42 mouse cellular contexts compared by ENCODE assay signal in genomic region chr2:149004826-149005225, GRCm38 (mm10). TPM values are rescaled to one million over a fixed set of nuclear protein-coding genes. Genes with fewer than 3 reads are reported as not detected.
"Had no signal": no experiment of that assay in that cellular context is flagged by ENCODE, and none has a peak within 500 bp of the region (broad histone marks: within the 10 kb centered on the region; RNA-seq: fewer than 3 reads in every experiment).

No protein-coding gene starts in this region.

- H3K4me2 ChIP-seq: heart, embryonic 11.5 days; heart, embryonic 13.5 days; heart, embryonic 15.5 days; hindbrain, embryonic 14.5 days; kidney, embryonic 15.5 days; limb, embryonic 13.5 days; limb, embryonic 15.5 days; liver, embryonic 12.5 days had no signal

- ATAC-seq: hindbrain, embryonic 16.5 days; intestine, embryonic 16.5 days; liver, embryonic 12.5 days had no signal

- H3K4me3 ChIP-seq: heart, embryonic 13.5 days; heart, embryonic 15.5 days; kidney, embryonic 15.5 days; limb, embryonic 13.5 days; limb, embryonic 15.5 days; liver, embryonic 12.5 days had no signal

- H3K36me3 ChIP-seq: heart, embryonic 13.5 days; heart, embryonic 15.5 days; kidney, embryonic 15.5 days; limb, embryonic 13.5 days; limb, embryonic 15.5 days; liver, embryonic 12.5 days had no signal

- H3K9me3 ChIP-seq: heart, embryonic 15.5 days; kidney, embryonic 15.5 days; limb, embryonic 15.5 days; liver, embryonic 12.5 days had no signal

- H3K4me1 ChIP-seq: heart, embryonic 13.5 days; heart, embryonic 15.5 days; kidney, embryonic 15.5 days; limb, embryonic 13.5 days; limb, embryonic 15.5 days; liver, embryonic 12.5 days had no signal

- H3K27ac ChIP-seq: heart, embryonic 13.5 days; heart, embryonic 15.5 days; hindbrain, embryonic 14.5 days; kidney, embryonic 15.5 days; kidney, postnatal 0 days; limb, embryonic 13.5 days; limb, embryonic 15.5 days; liver, embryonic 12.5 days; liver, embryonic 14.5 days had no signal

- H3K27me3 ChIP-seq: heart, embryonic 13.5 days; heart, embryonic 15.5 days; kidney, embryonic 15.5 days; limb, embryonic 13.5 days; limb, embryonic 15.5 days; liver, embryonic 12.5 days had no signal

- H3K9ac ChIP-seq: heart, embryonic 13.5 days; heart, embryonic 15.5 days; hindbrain, embryonic 14.5 days; kidney, embryonic 15.5 days; limb, embryonic 13.5 days; limb, embryonic 15.5 days; liver, embryonic 12.5 days; liver, embryonic 14.5 days had no signal

- DNase-seq: gastrocnemius, postnatal 14 days; gastrocnemius, postnatal 36 days; heart, adult 18-20 months; heart, postnatal 14 days; heart, postnatal 36 days; kidney, adult 11 months; kidney, adult 2 months; kidney, adult 9 months; kidney, postnatal 14 days; kidney, postnatal 36 days; layer of hippocampus, adult 9-11 months; layer of hippocampus, postnatal 36 days; left cerebral cortex, postnatal 4 days had no signal

RNA-seq across cellular contexts. Expression of gene Gm1330, which starts 1.8 kb away (rescaled TPM):
- total RNA-seq: gastrocnemius, adult 18-20 months; gastrocnemius, adult 8-10 months; gastrocnemius, postnatal 14 days; gastrocnemius, postnatal 36 days; heart, adult 18-20 months; heart, adult 8-10 months; heart, postnatal 14 days; heart, postnatal 36 days; hematopoietic stem cell, adult 5-6 weeks; layer of hippocampus, adult 18-20 months; layer of hippocampus, adult 8-10 months; layer of hippocampus, postnatal 14 days; layer of hippocampus, postnatal 36 days; left cerebral cortex, adult 18-20 months; left cerebral cortex, adult 8-10 months; left cerebral cortex, postnatal 10 days; left cerebral cortex, postnatal 25 days; left cerebral cortex, postnatal 4 days had no signal
- polyA plus RNA-seq: gonadal fat pad, adult 2 months; heart, embryonic 11.5 days; heart, embryonic 13.5 days; heart, embryonic 15.5 days; heart, postnatal 0 days; hindbrain, embryonic 11.5 days; hindbrain, embryonic 14.5 days; hindbrain, embryonic 16.5 days; intestine, embryonic 14.5 days; intestine, embryonic 16.5 days; kidney, adult 2 months; kidney, embryonic 15.5 days; kidney, postnatal 0 days; large intestine, adult 2 months; limb, embryonic 11.5 days; limb, embryonic 13.5 days; limb, embryonic 15.5 days; liver, embryonic 12.5 days; liver, embryonic 14.5 days had no signal

RNA-seq across cellular contexts. Expression of gene Gm10750, which starts 12.2 kb away (rescaled TPM):
- total RNA-seq: gastrocnemius, adult 18-20 months; gastrocnemius, adult 8-10 months; gastrocnemius, postnatal 14 days; gastrocnemius, postnatal 36 days; heart, adult 18-20 months; heart, adult 8-10 months; heart, postnatal 14 days; heart, postnatal 36 days; hematopoietic stem cell, adult 5-6 weeks; layer of hippocampus, adult 18-20 months; layer of hippocampus, adult 8-10 months; layer of hippocampus, postnatal 14 days; layer of hippocampus, postnatal 36 days; left cerebral cortex, adult 18-20 months; left cerebral cortex, adult 8-10 months; left cerebral cortex, postnatal 10 days; left cerebral cortex, postnatal 25 days; left cerebral cortex, postnatal 4 days had no signal
- polyA plus RNA-seq: gonadal fat pad, adult 2 months; heart, embryonic 11.5 days; heart, embryonic 13.5 days; heart, embryonic 15.5 days; heart, postnatal 0 days; hindbrain, embryonic 11.5 days; hindbrain, embryonic 14.5 days; hindbrain, embryonic 16.5 days; intestine, embryonic 14.5 days; intestine, embryonic 16.5 days; kidney, adult 2 months; kidney, embryonic 15.5 days; kidney, postnatal 0 days; large intestine, adult 2 months; limb, embryonic 11.5 days; limb, embryonic 13.5 days; limb, embryonic 15.5 days; liver, embryonic 12.5 days; liver, embryonic 14.5 days had no signal
